Mouse (Mus musculus): ENCODE data around the gene Osbp2.
A peak's percentile ranks its signal among the peaks of the same experiment; 100 is the strongest.

Osbp2 gene

DNA sequence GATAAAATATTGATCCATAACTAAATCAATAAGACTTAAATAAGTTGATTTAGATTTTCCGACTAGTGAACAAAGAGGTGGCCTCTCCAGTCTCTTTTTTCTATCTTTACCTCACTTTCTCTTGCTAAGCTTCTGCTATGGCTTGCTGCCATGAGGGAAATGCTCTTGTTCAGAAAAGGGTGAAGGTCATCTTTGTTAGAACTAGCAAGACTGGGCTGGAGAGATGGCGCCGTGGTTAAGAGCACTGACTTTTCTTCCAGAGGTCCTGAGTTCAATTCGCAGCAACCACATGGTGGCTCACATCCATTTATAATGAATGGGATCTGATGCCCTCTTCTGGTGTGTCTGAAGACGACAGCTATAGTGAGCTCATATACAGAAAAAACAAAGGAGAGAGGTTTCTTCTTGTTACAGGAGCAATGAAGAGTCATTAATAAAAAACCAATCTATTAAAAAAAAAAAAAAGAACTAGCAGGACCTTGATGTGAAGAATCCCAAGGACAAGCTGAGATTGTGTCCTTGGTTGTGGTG is 167.6 kb downstream of the Osbp2 start:
- no peak for DNase-seq

DNA sequence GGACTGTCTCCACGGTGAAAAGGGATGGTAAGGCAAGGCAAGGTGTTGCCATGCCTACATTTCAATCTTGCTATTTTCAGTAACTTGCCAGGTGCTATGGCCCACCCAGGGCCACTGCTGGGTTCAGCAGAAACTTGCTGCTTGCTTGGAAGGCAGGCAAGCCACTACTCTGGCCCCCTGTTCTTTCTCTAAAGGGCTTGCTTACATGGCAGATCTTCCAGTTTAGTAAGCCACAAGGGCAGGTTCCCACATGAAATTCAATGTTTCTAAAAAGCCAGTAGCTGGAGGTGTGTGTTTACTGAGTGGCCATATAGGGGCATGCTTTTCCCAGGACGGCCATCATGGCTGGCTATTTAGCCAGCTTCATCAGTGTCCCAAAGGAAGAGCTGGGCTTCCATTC is 172.0 kb downstream of the Osbp2 start:
- DNase-seq, result no peak

DNA sequence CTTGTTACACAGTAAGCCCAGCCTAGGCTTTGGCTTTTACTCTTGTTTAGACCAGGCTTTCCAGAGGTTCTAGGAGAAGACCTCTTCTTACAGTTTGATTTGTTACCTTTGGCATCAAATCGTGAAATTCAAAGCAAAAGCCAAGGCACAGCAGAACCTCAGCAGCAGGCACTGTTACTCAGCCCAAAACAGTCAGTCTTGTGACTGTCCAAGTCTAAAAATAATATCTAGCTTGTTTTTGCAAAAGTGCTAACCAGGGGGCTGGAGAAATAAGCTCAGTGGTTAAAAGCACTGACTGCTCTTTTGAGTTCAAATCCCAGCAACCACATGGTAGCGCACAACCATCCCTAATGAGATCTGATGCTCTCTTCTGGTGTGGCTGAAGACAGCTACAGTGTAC is 176.8 kb downstream of the Osbp2 start:
- no peak for DNase-seq

DNA sequence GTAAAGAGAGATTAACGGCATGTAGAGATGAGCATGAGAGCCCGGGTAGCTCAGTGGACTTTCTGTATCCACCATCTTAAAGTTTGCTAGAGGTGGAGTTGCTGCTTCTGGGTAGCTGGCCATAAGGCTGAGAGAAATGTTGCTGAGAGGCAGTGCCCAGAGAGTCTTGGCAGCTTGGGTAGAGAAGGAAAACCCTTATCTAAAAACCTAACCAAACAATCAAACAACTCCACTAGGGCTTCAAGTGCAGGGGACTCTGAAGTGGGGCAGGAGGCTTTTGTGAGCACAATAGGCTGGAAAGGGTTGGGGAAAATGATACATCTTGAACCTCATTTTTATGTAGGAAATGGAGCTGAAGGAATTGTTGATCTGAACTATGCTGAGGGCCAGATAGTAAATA is 177.4 kb downstream of the Osbp2 start:
- no peak for DNase-seq

DNA sequence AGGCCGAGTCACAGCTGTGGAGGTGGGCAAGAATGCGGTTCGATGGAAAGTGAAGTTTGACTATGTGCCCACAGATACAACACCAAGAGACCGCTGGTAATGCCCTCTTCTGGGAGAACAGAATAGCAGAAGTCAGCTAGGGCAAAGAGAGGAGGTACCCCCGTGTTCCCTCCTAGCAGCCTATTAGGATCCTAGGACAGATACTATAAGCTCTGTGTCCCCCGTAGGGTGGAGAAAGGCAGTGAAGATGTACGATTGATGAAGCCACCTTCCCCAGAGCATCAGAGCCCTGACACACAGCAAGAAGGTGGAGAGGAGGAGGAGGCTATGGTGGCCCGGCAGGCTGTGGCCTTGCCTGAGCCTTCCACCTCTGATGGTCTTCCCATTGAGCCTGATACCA is 178.3 kb downstream of the Osbp2 start:
- DNase-seq, result no peak

DNA sequence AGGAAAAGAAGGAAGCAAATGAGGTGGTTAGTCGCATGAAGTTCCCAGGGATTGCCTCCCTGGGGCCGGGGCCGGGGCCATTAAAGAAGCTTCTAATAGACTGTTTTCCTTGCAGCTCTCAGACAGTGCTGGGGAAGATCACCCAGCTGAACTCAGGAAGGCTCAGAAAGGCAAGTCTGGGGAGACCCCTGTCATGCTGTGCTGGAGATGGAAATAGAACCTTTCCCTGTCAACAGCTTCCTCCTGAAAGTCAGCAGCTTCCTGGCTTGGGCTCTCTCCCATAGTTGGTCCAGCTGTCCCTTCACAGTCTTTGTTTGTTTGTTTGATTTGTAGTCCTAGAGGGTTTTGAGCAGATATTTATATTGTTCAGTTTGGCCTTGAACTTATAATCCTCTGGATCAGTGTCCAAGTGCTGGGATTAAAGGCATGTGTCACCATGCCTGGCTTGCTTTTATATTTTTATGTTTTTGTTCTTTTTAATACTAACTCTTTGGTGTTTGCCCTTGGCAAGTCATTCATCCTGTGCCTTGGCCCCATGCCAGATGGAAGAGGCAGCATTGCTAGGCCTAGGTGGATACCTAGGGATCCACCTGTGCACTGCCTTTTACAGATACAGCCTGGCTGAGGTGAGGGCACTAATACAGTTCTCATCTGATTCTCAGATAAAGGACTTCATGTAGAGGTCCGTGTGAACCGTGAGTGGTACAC is 178.8 kb downstream of the Osbp2 start:
- peak; percentile 45 to 52 for DNase-seq

DNA sequence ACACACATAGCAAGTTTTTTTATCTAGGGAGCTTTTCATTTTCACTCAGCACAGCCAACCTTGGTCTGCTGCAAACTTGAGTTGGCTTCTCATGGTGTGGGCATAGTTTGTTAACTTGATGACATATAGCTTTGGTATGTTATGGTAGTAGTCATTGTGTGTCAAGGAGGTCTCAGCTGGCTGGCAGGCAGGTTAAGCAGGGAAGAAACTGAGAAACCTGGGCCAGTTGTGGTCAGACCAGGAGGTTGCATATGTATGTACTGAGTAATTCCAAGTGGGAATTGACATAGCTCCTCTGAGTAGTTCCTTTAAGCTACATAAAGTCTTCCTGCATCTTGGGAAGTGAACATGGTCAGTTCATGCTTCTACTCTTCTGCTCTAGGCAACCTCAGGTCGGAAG is 179.5 kb downstream of the Osbp2 start:
- DNase-seq, result no peak

DNA sequence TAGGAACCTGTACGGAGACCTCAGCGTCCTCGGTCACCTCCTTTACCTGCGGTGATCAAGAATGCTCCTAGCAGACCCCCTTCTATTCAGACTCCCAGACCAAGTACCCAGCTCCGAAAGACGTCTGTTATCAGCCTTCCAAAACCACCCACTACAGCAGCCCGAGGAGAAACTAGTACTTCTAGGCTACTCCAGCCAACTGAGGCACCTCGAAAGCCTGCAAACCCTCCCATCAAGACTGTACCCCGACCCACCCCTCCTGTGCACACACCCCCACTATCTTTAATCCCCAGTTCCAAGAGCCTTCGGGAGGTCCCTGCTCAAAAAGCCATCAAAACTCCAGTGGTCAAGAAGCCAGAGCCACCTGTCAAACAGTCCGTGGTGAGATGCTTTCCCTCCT is 180.0 kb downstream of the Osbp2 start:
- DNase-seq, result no peak

DNA sequence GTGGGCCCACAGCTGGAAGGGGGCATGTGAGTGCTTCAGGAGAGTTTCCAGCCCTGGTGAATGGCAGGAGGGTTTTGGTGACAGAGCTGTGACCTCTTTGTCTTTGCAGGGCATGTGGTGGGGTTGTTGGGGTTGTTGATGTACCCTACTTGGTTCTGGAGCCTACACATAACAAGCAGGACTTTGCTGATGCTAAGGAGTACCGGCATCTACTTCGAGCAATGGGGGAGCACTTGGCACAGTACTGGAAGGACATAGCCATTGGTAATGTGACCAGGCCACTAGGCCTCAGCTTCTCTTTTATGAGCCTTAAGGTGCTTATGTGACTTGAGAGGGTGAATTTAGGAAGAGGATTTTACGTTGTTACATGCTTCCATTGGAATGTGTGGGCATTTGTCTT is 183.9 kb downstream of the Osbp2 start:
- no peak for DNase-seq

DNA sequence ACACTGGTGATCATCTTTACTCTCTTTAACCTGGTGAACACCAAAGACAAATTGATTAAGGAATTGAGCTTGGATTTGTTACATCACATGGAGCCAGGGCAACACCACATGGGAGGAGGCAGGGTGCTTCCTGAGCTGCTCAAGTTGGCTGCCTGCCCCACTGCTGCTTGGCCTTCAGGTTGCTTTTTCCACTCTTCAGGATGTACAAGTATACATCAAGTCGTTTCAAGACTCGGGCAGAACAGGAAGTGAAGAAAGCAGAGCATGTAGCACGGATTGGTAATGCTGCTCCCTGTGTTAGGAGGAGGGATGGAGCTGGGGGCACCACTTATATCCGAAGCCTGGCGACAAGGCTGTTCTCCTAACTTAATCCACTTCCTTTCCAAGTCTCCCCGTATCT is 186.5 kb downstream of the Osbp2 start:
- no peak for DNase-seq

DNA sequence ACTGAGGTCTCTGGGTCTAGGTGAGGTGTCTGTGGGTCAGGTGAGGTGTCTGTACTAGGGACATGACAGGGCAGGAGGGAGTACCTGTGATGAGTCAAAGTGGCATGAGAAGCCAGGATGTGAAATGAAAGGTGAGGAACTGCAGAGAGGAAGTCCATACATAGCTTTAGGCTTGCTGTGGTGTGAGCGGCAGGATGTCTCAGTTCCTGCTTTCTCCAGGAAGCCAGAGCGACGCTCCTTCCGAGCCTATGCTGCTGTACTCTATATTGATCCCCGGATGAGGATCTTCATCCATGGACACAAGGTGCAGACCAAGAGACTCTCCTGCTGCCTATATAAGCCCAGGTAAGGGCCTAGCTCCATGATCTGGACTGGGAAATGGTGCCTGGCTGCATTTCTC is 187.3 kb downstream of the Osbp2 start:
- DNase-seq, result no peak

DNA sequence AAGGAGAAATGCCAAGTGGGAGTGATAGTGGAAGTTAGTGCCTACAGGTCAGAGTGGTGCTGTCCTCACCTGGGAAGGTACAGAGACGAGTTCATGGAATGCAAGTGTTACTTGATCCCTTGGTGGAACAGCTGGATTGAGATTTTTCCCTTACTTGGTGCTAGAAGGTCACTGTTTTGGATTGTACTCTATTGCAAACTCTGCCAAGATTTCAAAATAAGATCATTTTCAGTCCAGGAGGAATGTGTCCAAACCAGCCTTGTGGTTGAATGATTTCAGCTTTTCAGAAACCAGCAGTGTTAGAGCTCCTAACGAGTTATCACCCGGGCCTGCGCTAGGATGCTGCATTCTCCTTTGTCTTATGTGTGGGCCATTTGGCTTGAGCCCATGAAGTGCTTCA is 189.2 kb downstream of the Osbp2 start:
- no peak for DNase-seq

DNA sequence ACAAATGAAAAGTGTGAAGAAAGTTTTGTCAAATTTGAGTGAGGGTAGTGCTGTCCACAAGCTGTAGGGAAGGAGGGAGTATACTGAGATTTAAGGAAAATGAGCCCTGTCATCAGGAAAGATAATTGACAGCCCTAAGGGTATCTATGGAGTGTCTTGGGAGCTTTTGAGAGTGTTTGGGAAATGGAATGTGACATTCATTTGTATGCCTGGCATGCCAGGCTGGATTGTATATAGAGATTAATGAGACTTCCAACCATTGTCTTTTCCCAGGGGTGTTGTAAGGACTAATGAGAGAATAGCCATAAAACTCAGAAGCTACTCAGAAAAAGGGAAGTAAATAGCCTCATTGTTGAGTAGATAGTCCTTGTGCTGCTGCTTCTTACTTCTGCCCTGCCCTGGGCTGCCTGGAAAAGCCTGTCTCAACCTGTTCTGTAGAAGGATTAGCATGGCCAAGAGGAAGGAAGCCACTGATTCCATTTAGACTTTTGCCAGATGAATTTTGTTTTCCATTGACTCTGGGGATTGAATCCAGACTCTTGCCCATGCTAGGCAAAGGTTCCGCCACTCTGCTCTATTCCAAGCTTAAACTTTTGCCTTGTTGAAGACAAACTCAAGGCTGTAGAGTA is 192.6 kb downstream of the Osbp2 start:
- no peak for DNase-seq

DNA sequence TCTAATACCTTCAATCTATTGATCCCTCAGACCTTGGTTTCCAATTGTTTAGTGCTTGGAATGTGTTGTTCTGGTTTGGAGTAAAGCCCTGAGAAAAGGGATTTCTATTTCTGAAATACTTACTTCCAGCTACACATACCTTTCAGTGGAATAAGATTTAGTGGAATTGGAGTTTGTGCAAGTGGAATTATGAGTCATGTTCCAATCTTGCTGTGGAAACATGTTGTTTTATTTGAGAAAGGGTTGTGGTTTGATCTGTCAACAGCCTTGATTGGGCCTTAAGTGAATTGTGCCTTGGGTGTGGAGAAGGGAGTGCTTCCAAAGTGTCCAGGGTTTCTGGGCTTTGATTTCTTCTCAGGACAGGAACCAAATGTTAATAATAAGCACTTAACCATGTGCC is 193.9 kb downstream of the Osbp2 start:
- DNase-seq, result no peak

DNA sequence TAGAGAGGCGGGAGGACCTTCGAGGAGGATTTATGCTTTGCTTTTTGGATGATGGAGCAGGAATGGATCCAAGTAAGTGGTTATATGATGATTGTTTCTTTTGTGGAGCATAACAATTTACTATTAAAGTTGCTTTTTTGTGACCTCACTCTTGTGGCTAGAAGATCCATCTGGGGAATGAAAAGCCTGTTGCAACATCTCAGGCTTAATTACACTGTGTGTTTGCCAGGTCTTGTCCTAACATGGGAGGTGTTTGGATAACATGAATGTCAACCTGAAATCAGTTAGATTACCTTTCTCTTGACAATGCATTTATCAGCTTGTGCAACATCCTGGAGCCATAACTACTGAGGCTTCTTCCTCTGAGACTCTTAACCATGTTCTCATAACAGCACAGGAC is 194.9 kb downstream of the Osbp2 start:
- DNase-seq, result no peak

DNA sequence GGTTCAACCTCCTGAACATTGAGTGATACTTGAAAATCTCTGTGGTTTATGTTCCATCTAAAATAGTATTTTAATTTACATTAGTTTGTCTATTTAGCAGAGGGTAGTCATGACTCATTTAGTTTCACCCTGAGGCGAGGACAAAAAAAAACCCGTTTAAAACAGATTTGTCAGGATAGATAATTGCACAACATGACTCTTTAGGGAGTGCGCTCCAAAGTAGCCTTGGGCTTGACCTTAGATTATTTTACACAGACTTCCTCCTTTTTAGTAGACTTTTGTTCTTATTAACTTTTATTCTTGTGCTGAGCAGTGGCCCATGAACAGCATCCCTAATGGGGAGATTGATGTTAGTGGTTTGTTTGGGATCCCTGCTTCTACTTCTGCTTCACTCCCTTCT is 196.2 kb downstream of the Osbp2 start:
- no peak for DNase-seq

DNA sequence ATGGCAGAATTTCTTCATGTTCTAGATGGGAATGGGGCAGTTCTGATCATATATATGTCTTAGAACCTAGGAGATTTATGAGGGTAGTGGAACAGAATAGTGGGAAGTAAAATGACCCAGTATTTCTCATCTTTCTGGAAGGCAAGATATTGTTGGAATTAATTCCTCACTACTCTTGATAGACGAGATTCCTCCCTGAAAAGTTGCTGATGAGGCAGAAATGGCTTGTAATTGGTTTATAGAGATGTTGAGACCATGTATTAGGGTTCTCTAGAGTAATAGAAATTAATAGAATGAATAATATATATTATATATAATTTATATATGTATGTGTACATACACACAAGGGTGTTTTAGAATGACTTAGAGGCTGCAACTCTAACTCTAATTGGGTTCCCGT is 201.7 kb downstream of the Osbp2 start:
- no peak for DNase-seq

Measured in cerebellum, adult 18-20 months (tissue).